Mouse (Mus musculus): ENCODE results near the gene Lgr5.
A peak's percentile ranks its signal among the peaks of the same experiment; 100 is the strongest.

Gene Lgr5

DNA sequence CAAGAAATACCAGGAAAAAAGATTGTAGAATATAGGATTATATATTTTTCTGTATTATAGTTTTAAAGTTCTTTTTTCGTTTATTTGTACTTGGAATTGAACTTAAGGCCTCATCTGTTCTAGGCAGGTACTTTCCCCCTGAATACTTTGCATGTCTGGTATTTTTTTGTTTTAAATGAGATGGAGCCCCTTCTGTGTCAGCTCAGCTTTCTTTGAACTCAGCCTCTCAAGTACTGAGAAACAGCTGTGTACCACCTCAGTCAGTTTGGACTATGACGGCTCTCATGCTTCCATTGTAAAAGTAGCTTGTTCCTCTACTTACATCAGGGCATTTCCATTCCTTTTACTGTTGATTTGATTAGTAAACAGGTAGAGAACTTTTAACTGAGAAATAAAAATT is 174.1 kb downstream of the Lgr5 start:
- DNase-seq, result no peak

- DNase-seq, result peak; percentile 55
Measured at GRCm38 (mm10) chr10:115406393-115406792, 181.2 kb downstream of the Lgr5 start.

Data from right cerebral cortex, adult 18-20 months (tissue).